Mouse (Mus musculus) T-helper 2 cell (primary cell): Measurements from ENCODE around the gene Cfap161.

Experiments used
- in situ Hi-C: fragments of 300-600 bp; cut with MboI, MseI; formaldehyde crosslinking; loops from one replicate; pipeline ENCODE4 v1.15.1; 2025; ENCODE audit warnings: high pct_unique_total_duplicates

Gene Cfap161

DNA sequence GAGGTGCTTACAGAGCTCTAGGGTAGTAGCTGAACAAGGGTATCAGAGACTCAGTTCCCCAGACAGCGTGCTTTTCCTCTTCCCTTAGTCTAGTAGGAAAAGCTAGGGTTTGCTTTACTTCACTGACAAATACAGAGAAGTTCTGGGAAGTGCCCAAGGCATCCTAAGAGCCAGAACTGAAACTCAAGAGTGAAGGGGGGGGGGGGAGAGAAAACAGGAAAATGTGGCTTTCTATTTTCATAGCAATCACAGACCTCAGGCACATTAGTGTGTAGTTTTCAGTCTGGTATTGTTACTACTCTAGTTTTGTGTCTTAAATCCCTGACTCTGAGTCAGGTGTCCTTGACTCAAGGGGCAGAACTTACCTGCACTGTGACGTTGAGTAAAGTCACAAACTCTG is 7.3 kb upstream of the Cfap161 start:
- in situ Hi-C loops = no loop called here

DNA sequence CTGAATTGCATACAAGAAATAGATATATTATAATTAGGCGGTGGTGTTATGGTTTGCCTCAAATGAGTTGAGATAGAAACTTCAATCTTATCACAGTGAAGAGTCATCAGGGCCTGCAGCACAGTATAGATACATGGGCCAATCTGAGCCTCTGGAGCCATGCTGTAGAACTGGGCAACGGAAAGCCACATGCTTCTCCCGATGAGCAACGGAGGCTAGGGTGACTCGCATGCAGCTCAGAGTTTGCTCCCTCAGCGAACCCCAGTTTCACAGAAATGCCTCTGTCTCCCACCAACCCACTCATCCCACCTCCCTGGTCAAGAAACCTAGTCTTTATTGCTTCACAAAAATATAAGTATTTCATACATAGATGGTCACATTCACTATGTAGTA is 6.8 kb upstream of the Cfap161 start:
- in situ Hi-C loops = no loop called here

DNA sequence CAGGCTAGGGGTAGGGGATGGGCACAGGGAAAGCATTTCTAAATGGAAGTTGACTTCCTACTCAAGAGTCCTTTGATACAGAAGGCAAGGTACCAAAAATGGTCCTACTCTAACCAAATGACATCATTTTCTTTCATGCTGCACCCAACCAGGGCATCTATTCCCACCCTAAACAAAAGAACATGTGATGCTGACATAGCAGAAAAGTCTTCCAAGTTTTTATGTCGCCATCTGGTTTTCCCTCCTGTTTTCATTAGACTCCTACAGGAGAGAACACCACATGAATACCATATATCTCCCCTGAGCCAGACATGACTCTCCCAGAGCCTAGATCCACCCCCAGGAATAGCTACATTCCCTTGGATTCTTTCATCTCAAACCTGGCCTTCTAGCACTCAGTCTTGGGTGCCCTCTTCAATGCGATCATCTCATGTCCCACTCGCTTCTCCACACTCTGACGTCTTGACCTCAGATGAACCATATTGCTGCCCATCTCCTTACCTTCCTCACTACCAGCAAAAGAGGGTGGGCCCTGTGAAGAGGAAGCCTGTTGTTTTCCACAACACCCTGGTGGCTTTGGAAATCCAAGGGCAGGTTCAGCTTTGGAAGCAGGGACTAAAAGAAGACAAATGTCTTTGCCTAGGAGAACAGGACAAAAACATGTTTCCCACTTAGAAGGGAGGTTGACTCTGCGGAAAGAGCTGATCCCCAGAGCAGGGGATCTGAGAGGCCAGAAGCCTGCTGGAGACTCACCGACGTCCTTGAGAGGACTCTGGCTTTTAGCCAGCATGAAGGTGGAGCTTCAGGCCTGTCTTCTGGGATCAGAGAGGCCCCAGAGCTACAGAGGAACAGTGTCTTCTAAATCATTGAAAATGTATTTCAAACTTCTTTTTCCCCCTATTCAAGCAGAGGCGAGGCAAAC is 6.1 kb upstream of the Cfap161 start:
- in situ Hi-C loops = no loop called here

DNA sequence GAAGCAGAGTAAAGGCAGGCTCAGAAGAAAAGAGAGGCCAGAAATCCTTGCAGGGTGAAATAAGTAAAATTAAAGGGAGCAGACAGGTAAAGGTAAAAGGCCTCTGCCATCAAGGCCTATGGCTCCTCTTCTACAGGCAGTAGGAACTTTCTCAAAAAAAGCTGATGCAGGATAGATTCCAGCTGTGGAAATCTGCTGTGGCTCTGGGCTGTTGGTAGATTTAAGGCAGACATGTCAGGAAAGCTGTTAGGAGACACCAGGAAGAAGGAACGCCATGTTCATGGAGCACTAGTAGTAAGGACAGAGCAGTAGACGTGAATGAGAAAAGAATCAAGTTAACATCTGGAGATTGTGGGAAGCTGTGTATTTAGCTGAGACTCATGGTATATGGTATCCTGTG is 5.4 kb upstream of the Cfap161 start:
- in situ Hi-C loops = no loop called here

DNA sequence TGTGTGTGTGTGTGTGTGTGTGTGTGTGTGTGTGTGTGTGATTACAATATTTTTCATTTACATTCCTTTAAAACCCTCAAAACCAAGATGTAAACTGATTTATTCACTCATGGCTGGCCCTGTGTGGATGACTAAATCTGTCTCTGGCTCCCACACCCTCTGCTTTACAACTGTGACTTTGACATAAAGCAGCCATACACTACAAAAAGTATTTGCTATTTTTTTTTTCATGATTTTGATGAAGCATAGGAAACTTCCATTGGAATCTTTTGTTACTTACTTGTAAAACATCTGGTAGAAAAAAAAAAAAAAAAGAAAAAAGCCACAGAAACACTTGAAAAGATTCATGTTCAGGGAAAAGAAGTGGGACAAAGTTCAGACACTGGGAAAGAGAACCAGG is 3.3 kb upstream of the Cfap161 start:
- in situ Hi-C loops = no loop called here

DNA sequence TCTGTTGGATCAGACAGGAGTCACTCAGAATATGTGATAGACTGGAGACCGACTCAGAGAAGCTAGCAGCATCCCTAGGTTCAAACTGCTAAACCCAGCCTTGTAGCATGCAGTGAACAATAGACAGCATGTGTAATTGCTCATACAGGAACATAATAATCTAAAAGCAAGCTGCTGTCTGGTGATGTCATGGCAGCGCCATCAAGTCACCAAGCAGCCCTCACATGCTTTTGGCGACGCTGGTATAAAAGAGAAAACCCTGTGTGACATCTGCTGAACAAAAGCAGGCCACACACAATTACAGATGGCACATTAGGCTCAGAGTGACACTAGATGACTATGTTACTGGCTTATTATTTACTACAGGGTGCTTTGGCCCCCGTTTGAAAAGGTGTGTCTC is 1.5 kb upstream of the Cfap161 start:
- in situ Hi-C loops = no loop called here

DNA sequence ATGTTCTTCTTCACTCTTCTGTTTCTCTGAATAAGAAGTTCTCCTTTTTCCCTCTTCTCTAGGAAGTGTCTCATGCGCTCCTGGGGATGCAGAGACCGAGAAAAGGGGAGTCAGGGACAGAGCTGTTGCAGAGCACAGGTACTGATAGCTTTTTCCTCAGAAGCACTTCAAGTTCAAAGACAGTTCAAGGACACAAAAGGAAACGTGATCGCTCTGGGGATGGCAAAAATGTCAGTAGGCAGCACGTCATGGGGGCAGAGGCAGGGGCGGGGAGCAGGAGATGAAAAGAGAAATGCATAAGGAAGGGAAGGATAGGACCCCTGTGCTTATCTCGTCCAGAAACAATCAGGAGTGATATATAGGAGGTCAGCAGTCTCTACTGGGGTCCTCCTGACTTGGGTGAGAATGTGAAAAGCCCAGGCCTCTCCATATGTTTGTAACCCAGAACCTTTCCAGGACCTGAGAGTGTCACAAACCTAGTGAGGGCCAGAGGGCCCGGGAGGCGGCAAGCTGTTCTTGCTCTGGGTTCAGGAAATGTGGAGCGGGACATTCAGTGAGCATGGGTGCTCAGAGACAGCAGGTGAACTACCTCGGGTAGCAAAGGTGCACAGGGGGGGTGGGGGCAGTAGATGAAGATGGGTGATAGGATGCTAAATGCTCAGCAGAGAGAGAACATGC is 535 bp downstream of the Cfap161 start:
- in situ Hi-C loops = no loop called here

DNA sequence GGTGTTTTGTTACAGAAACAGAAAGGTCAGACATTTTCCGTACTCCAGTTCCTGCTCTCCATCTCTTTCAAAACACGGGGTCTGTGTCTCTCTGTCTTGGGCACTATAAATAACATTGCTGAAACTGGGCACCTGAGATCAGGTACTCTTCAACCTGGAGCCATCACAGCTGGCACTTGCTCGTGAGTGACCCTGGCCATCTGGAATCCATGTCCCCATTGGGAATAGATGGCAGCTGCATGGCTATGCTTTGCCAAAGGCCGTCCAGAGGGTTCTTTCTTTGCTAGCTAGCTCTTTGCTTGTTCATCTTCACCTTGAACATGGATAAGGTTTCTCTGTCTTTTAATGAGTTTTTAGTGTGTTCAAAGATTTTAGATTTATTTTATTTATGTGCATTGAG is 13.8 kb downstream of the Cfap161 start:
- in situ Hi-C loops = no loop called here

DNA sequence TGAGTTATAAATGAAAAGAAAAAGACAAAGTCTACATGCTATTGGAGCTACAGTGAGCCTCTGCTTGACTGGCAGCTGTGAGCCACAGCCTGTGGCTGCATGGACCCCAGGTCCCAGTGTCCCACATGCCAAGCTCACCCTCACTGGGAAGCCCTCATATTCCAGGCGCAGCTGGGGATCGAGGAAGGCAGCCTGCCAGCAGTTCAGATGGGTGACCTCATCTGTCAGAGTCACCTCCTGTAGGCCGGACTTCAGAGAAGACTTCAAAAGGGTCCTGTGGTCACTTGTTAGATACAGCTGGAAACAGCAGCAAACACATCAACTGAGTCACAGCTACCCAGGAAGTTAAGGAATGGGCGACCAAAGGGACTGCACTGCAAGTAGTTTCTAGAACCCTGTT is 14.7 kb downstream of the Cfap161 start:
- in situ Hi-C loops = no loop called here

DNA sequence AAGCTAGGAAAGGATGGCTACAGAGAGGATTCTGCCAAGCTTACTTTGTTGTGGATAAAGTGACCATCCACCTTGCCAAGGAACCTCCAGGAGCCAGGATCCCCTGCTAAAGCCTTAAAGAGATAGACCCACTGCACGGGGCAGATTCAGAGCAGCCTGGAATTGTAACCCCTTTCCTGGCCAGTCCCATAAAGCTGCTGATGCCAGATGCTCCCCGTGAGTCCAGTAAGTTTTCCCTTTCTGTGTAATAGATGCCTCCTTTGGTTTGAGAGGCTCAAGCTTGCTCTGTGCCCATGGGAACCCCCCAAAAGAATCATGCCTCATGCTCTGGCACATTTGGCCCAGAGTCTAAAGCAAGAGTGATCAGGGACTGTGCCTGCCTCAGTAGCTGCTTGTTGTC is 15.7 kb downstream of the Cfap161 start:
- in situ Hi-C loops = no loop called here

DNA sequence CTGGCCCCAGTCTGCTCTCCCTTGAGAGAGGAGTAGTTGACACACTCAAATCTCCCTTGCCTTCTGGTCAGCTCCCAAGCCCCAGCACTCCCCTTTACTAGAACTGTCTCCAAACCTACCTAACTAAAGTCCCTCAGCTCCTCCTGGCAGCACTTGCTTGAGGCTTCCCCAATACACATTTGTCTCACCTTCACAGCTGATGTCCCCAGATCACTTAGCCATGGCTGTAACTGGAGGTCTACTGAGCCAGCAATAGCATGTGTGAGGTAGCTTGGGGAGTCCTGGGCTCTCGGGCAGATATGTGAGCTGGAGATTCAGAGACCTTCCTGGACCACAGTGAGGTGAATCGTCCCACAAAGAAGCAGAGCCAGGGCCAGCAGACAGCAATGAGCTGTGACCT is 16.2 kb downstream of the Cfap161 start:
- in situ Hi-C loops = no loop called here

DNA sequence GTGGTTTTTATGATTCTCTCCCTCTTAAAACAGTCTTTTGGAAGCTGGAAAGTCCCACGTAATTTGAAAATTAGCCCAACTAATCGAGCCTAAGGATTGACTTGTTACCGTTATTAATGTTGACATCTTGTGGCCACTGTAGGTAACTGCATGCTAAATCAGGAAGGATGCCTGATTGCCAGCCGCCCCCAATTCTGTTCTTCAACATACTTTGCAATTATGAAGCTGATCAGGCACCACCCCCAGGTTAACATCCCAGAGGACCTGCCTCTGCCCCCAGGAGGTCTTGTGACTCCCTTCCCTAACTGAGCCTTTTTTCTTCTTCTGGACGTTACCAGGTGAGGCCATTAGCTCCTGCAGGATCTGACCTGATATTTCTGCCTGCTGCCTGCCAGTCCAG is 20.0 kb downstream of the Cfap161 start:
- in situ Hi-C loops = no loop called here

DNA sequence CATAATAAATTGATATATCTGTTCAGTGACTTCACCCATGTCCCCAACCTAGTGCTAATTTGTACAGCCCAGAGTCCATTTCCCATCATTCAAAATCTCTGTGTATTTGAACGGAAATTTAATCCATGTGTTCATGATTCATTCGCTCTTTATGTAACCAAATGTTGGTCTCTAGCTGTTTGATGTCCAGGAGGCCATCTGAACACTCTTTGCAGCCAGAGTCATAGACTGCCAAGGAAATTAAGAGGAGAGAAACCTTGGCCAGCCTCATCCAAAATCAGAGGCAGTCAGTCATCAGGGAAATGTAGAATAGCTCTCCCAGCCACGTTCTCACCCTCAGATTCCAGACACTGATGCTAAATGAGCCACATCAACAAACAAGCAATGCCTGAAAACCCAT is 31.0 kb downstream of the Cfap161 start:
- in situ Hi-C loops = no loop called here

DNA sequence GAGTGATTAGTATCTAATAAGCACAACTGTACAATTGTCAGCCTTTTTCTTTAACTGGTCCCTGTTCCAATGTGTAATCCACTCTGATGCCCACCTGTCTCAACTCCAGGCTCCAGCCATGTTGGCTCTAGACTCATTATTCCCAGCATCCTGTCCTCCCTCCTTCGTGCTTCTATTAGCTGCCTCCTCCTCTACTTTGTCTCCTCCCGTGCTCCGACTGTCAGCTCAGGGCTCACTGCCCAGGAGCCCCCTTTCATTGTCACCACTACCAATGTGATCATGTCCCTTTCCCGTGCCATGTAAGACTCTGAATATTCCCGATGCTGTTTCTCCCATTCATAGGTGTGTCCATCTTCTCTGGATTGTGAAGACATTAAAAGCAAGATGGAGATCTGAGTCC is 32.3 kb downstream of the Cfap161 start:
- in situ Hi-C loops = no loop called here

DNA sequence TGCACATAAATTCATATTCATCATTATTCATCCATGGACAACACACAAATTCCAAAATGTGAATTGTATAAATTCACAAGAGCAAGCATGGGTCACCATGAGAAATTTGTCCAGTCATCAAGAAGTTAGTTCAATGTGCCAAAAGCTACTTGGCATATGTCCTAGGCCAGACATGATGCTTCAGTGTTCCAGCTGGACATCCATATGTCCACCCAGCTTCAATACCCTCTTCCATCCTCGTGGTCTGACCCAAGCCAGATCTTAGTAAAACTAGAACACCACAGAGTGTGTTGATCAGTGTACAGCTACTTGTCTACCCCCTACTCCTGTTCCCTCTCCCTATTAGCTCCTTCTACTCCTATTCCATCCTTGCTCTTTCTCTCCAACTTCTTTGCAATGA is 43.6 kb downstream of the Cfap161 start:
- in situ Hi-C loops = no loop called here

DNA sequence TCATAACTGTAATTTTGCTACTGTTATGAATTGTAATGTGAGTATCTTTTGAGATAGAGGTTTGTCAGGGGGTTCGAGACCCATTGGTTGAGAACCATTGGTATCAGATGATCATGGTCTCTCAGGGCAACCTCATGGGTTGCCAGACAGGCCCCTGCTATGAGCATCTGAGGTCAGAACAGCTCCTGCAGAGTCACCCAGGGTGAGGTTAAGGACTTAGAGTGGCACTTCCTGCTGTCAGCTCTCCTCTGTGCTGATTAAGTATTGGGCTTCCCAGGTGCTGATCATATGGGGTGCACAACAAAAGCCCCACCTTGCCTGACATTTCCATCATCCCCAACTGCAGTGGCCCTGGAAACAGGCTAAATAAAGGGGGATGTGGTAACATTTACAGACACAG is 46.3 kb downstream of the Cfap161 start:
- in situ Hi-C loops = no loop called here

DNA sequence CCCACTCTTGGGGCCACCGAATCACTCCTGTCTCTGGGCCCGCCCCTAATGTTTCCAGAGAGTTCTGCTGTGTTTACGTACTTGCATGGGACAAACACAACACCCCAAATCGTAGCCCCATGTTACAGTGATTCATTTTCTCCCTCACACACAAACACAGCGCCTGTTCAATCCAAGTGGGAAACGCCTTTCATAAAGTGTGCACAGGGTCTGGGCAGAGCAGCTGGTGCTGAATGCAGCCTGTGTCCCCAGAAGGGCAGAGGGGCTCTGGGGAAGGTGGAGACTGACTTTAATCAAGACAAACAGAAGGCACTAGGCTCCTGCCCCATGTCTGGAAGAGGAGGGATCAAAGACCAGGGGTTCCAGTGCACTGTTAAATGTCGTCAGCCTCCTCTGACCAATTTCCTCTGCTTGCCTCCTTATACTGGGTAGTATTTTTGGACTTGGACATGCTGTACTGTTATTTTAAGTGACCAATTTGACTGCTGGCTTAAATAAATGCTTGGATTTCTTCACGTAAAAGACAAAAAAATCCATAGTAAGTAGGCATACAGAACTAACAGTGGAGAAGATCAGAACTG is 48.5 kb downstream of the Cfap161 start:
- in situ Hi-C loops = no loop called here

DNA sequence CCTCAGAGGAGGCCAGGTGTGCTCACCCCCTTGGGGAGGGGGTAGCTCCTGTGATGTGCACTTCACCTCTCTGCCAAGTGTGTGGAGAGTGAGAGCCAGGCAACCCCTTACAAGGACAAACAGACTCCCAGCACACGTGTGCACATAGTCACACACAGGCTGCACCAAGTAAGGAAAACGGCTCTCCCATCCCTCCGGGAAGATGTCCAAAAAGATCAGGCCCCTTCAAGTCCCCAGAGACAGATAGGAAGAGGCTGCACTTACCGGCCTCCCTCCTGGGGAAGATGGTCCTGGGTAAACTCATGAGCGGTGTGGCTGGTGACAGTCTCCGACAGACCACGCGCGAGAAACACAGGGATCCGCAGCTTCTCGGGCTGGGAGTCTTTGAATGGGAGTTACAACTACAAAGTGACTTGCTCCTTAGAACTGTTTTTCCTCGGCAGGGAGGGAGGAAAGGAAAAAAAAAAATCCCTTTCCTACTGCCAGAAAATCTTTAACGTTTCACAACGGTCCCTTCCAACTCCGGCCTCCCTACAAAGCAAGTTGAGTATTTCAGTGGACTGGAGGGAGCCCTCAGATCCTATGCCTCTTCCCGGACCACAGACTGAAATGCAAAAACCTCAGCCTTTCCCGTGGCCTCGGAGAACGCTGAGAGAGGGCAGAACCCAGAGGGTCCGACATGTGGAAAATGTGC is 49.1 kb downstream of the Cfap161 start, which contains the start of gene Il16:
TSS of gene Il16 (minus strand) at position 314 of the 694 bp plus-strand sequence.
- in situ Hi-C loops = no loop called here

DNA sequence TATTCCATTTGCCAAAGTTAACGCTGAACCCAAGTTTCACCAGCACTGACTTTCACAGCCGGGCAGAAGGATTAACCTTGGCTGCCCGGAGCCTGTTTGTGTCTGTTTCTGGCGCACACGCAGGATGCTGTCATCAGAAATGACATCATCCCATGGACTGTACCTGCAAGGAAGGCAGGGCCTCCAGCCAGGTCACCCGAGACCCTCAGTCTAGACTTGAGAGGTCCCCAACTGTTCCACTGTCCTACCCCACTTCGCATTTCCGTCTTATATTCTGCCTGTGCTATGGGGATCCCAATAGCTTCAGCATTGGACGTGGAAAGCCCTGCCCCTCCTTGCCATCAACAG is 49.6 kb downstream of the Cfap161 start:
- in situ Hi-C loops = no loop called here

DNA sequence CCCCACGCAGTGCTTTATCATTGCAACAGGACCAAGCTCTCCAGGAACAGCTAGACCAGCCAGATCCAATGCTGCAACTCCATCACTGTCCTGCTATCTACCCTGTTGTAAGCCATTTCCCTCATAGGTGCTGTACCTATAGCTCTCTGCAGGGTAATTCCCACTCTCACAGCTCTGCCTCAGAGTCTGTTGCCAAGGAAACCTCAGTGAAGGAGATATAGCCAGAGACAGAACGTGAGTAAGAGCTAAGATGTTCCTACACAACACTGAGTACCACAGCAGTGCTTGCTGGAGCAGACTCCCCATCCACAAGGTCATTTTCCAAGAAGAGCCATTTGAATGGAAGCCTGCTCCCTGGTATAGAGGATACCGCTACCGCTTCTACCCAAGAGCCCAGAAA is 50.4 kb downstream of the Cfap161 start:
- in situ Hi-C loops = no loop called here

DNA sequence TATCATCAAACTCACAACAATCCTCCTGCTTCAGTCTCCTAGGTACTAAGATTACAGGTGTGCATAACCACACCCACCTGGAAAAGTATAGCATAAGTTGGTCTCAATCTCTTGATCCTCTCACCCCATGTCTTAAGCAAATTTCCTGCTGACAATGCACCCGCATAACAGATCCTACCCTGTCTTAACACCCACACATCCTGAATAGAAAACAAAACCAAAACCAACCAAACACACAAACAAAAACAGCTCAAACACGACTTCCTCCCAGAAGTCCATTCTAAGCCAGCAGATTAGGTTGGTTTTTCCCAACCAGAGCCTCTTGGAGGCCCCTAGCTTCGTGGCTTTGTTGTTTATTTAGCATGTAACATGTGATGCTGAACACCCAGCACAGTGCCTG is 52.0 kb downstream of the Cfap161 start:
- in situ Hi-C loops = no loop called here

DNA sequence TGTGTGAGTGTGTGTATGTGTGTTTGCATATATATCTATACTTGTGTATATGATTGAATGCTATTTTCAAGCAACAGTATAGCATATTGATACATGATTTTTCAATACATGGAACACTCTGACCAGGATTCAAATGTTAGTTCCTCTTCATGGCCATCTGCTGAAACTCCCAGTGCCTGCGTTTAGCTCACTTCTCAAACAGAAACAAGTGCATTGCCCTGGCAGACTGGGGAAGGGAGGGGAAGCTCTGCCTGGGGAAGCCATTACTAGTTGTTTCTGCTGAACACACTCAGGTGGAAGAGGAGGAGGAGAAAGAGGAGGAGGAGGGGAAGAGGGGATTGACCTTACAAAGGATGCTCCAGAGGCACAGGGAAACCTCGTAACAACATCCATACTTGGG is 52.7 kb downstream of the Cfap161 start:
- in situ Hi-C loops = no loop called here
